Comparison of ENCODE assay signal across 17 mouse cellular contexts in the genomic region with DNA sequence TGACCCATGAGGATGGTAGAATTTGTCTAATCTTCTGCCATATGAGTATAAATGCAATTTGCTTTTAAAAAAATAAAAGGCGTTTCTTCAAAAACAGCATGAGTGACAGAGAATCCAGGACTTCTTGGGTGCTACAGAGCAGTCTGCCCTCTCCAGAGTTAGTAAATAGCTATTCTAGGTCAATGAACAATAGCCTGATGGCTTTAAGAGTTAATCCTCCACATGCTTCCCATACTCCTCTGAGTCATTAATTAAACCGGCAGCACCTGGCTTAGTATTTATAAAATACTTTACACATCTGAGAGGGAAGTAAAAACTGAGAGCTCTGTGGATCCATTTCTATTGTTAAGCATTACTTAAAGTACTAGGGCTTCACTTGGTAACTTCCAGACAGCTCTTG. TPM values are rescaled to one million over a fixed set of nuclear protein-coding genes. Genes with fewer than 3 reads are reported as not detected.
A peak's percentile ranks its signal among the peaks of the same experiment; 100 is the strongest.
DNase-seq lines count a peak whose midpoint lies in the region; ATAC-seq and TF ChIP-seq lines count a peak whose summit lies in the region.
"Had no signal": no experiment of that assay in that cellular context is flagged by ENCODE, and none has a peak within 500 bp of the region (broad histone marks: within the 10 kb centered on the region; RNA-seq: fewer than 3 reads in every experiment).

No protein-coding gene starts in this region.

- H3K4me3 ChIP-seq in heart, embryonic 13.5 days: no peak overlapping the region
- no peak overlapping the region for H3K4me3 ChIP-seq in kidney, adult 2 months (ENCODE audit: insufficient read depth, low read depth, low read length)
- H3K4me3 ChIP-seq in kidney, postnatal 0 days (replicated peaks; ENCODE audit: low read depth, low read length): no peak overlapping the region
- H3K4me3 ChIP-seq: embryonic facial prominence, embryonic 12.5 days; forebrain, embryonic 12.5 days; hindbrain, embryonic 10.5 days had no signal

- H3K9ac ChIP-seq in heart, embryonic 13.5 days: no peak overlapping the region
- no peak overlapping the region for H3K9ac ChIP-seq in kidney, postnatal 0 days (ENCODE audit: low read depth, low read length)
- H3K9ac ChIP-seq: embryonic facial prominence, embryonic 12.5 days; forebrain, embryonic 12.5 days; hindbrain, embryonic 14.5 days had no signal

- H3K4me1 ChIP-seq in heart, embryonic 13.5 days: peaks cover 15% of the 10 kb centered on the region
- H3K4me1 ChIP-seq in kidney, adult 2 months (ENCODE audit: control insufficient read depth, insufficient read depth, low read length): no peaks in the 10 kb centered on the region
- H3K4me1 ChIP-seq in kidney, postnatal 0 days (replicated peaks; ENCODE audit: insufficient read depth, low read length): no peaks in the 10 kb centered on the region
- H3K4me1 ChIP-seq: embryonic facial prominence, embryonic 12.5 days; forebrain, embryonic 12.5 days; hindbrain, embryonic 10.5 days had no signal

- ATAC-seq in heart, embryonic 13.5 days (ENCODE audit: extremely low read depth, insufficient number of reproducible peaks, low FRiP score, low TSS enrichment): no peak
- ATAC-seq in kidney, postnatal 0 days (replicated peaks; ENCODE audit: low FRiP score, low read depth): no peak
- ATAC-seq: activated CD4-positive, CD25-positive, alpha-beta regulatory T cell, adult 4 months had no signal

- no peaks in the 10 kb centered on the region for H3K36me3 ChIP-seq in heart, embryonic 13.5 days
- no peaks in the 10 kb centered on the region for H3K36me3 ChIP-seq in kidney, adult 2 months (ENCODE audit: control insufficient read depth, insufficient read depth, low read length)
- no peaks in the 10 kb centered on the region for H3K36me3 ChIP-seq in kidney, postnatal 0 days (ENCODE audit: insufficient read depth, low read length)
- H3K36me3 ChIP-seq: embryonic facial prominence, embryonic 12.5 days; forebrain, embryonic 12.5 days; hindbrain, embryonic 10.5 days had no signal

- no peak for DNase-seq in heart, postnatal 36 days
- peak; percentile 19 for DNase-seq in kidney, adult 2 months
- no peak for DNase-seq in kidney, adult 11 months
- peak; percentile 9 for DNase-seq in kidney, postnatal 0 days (ENCODE audit: low spot score)
- no peak for DNase-seq in kidney, postnatal 4 days
- no peak for DNase-seq in urinary bladder, postnatal 4 days (ENCODE audit: low spot score in 2 of 2)
- DNase-seq: adrenal gland, postnatal 14 days; cerebellum, adult 11-12 months; cerebellum, adult 9-10 months; cerebellum, postnatal 25 days; gastrocnemius, postnatal 10 days had no signal

- 60% methylated on average over 2 of the region's 2 CpGs for WGBS in heart, embryonic 13.5 days
- WGBS in kidney, adult 2 months: 34% methylated on average over 2 of the region's 2 CpGs
- WGBS in kidney, postnatal 0 days: 63% methylated on average over 2 of the region's 2 CpGs

- no peak overlapping the region for H3K4me2 ChIP-seq in heart, embryonic 13.5 days
- no peak overlapping the region for H3K4me2 ChIP-seq in kidney, postnatal 0 days (ENCODE audit: low read length)
- H3K4me2 ChIP-seq: embryonic facial prominence, embryonic 12.5 days; forebrain, embryonic 12.5 days; hindbrain, embryonic 14.5 days had no signal

- no peaks in the 10 kb centered on the region for H3K27me3 ChIP-seq in heart, embryonic 13.5 days (replicated peaks)
- H3K27me3 ChIP-seq in kidney, adult 2 months (replicated peaks; ENCODE audit: control insufficient read depth, insufficient read depth, low read length): no peaks in the 10 kb centered on the region
- no peaks in the 10 kb centered on the region for H3K27me3 ChIP-seq in kidney, postnatal 0 days (ENCODE audit: insufficient read depth, low read length)

- peak overlapping the region; percentile 59 for H3K27ac ChIP-seq in heart, embryonic 13.5 days (replicated peaks)
- H3K27ac ChIP-seq in kidney, adult 2 months (ENCODE audit: insufficient read depth, low read depth, low read length): no peak overlapping the region
- H3K27ac ChIP-seq in kidney, postnatal 0 days: no peak overlapping the region
- H3K27ac ChIP-seq: embryonic facial prominence, embryonic 12.5 days; forebrain, embryonic 12.5 days; hindbrain, embryonic 10.5 days; hindbrain, embryonic 14.5 days had no signal

- intact Hi-C loops in heart, postnatal 36 days (cut with DNase I): no loop called here

- no peaks in the 10 kb centered on the region for H3K9me3 ChIP-seq in heart, embryonic 13.5 days
- H3K9me3 ChIP-seq in kidney, postnatal 0 days (replicated peaks; ENCODE audit: low read length): no peaks in the 10 kb centered on the region
- H3K9me3 ChIP-seq: embryonic facial prominence, embryonic 12.5 days; forebrain, embryonic 12.5 days; hindbrain, embryonic 10.5 days had no signal

- TF ChIP-seq POLR2A in kidney, adult 2 months (IDR thresholded peaks at IDR 0.05; ENCODE audit: low read depth, low read length): no peak

- TF ChIP-seq CTCF in kidney, adult 2 months (conservative IDR thresholded peaks at IDR 0.05; ENCODE audit: insufficient read depth, insufficient read length, low read depth, low read length): no peak
- TF ChIP-seq CTCF in kidney, postnatal 0 days (IDR thresholded peaks at IDR 0.05; ENCODE audit: low read depth): no peak

RNA-seq across cellular contexts. Expression of a gene that starts 6.2 kb away (rescaled TPM):
- polyA plus RNA-seq in heart, embryonic 13.5 days (2015; fragmentation: Nextera tagmentation; extraction: Ambion mirVana): 6.0 and 7.2 TPM in 2 replicates
- total RNA-seq in heart, postnatal 36 days (2021): 1 to 10 TPM; 4.2 TPM
- 8.8 and 9.2 TPM in 2 replicates for polyA plus RNA-seq in kidney, adult 2 months (2012; rRNA removed)
- polyA plus RNA-seq in kidney, postnatal 0 days (2015; fragmentation: Nextera tagmentation; extraction: Ambion mirVana): 3.1 and 4.7 TPM in 2 replicates

Comparison
In these comparisons a context has a peak if more than half of its experiments do, and no peak if none do; other contexts are left out.
1. DNase-seq: peak in kidney, adult 2 months (single experiment) and kidney, postnatal 0 days (single experiment); none in heart, postnatal 36 days (0 of 2), kidney, adult 11 months (single experiment), kidney, postnatal 4 days (0 of 2) and urinary bladder, postnatal 4 days (0 of 2).